In the genomic region with DNA sequence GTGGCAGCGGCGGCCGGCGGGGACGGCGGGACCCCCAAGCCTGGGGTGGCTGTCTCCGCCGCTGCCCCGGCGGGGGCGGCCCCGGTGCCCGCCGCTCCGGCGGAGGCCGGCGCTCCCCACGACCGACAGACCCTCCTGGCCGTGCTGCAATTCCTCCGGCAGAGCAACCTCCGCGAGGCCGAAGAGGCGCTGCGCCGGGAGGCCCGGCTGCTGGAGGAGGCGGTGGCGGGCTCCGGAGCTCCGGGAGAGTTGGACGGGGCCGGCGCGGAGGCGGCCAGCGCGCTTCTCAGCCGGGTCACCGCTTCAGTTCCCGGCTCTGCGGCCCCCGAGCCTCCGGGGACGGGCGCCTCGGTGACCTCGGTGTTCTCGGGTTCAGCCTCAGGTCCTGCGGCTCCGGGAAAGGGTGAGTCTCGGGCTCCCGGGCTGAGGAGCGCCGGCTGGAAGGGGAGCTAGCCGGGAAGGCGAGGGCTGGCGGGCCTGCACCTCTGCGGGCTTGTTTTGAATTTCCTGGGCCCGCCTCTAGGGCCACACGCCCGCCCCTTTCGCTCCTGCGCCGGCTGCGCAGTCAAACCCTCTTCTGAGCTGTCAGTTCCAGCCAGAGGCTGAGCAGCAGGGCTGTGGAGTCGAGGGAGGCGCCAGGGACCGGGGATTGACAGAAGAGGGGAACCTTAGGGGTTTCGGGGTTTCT, we compare ENCODE assay signal across 8 mouse cellular contexts. TPM values are rescaled to one million over a fixed set of nuclear protein-coding genes. Genes with fewer than 3 reads are reported as not detected.
A peak's percentile ranks its signal among the peaks of the same experiment; 100 is the strongest.
DNase-seq lines count a peak whose midpoint lies in the region; ATAC-seq and TF ChIP-seq lines count a peak whose summit lies in the region.

No protein-coding gene starts in this region.

- peak overlapping the region; percentile 94 for H3K9ac ChIP-seq in embryonic facial prominence, embryonic 13.5 days
- H3K9ac ChIP-seq in heart, adult 2 months (ENCODE audit: low read depth, low read length) = peak overlapping the region; percentile 98
- peak overlapping the region; percentile 97 for H3K9ac ChIP-seq in limb, embryonic 13.5 days
- peak overlapping the region; percentile 90 for H3K9ac ChIP-seq in midbrain, embryonic 15.5 days

- H3K27ac ChIP-seq in embryonic facial prominence, embryonic 13.5 days = peak overlapping the region; percentile 90
- peak overlapping the region; percentile 87 for H3K27ac ChIP-seq in heart, adult 2 months
- H3K27ac ChIP-seq in limb, embryonic 13.5 days = peak overlapping the region; percentile 88
- H3K27ac ChIP-seq in midbrain, embryonic 15.5 days = peak overlapping the region; percentile 89
- H3K27ac ChIP-seq in spleen, adult 2 months (ENCODE audit: insufficient read depth, low read length) = peak overlapping the region; percentile 94

- peak; percentile 84 for ATAC-seq in embryonic facial prominence, embryonic 13.5 days (ENCODE audit: insufficient number of reproducible peaks, insufficient read depth, low FRiP score, low TSS enrichment, low read depth)
- ATAC-seq in limb, embryonic 13.5 days (ENCODE audit: low FRiP score, low read depth) = peak; percentile 90
- ATAC-seq in midbrain, embryonic 15.5 days (replicated peaks) = peak; percentile 91

- no peaks in the 10 kb centered on the region for H3K79me2 ChIP-seq in heart, adult 2 months (replicated peaks; ENCODE audit: control insufficient read depth, insufficient read depth, low read length)

- intact Hi-C loops in heart, adult 2 months (cut with DNase I) = loop anchor here (1.0 kb wide), 1 partner anchor 22 kb away; the partner anchor contains the start of genes Pdcd11 and Usmg5

- peak; percentile 38; the same call in 1 of the 2 replicates for TF ChIP-seq POLR2A in heart, adult 2 months (IDR thresholded peaks at IDR 0.05; ENCODE audit: insufficient read depth, low read depth, low read length)
- peak; percentile 15 for TF ChIP-seq POLR2A in spleen, adult 2 months (IDR thresholded peaks at IDR 0.05; ENCODE audit: low read depth, low read length)

- DNase-seq in 3T3-L1 (ENCODE audit: low read depth, low spot score) = peak; percentile 89
- peak; percentile 55 to 74 for DNase-seq in adrenal gland, postnatal 4 days (ENCODE audit: low spot score in 2 of 2)
- peak; percentile 88 to 90 for DNase-seq in heart, adult 2 months
- peak; percentile 85 to 88 for DNase-seq in kidney, adult 8-10 months
- DNase-seq in spleen, adult 2 months (ENCODE audit: low read depth in 1 of 2, low spot score in 2 of 2) = peak; percentile 61 to 82

- peak overlapping the region; percentile 72 for H3K4me2 ChIP-seq in embryonic facial prominence, embryonic 13.5 days
- peak overlapping the region; percentile 80 for H3K4me2 ChIP-seq in limb, embryonic 13.5 days (replicated peaks)
- peak overlapping the region; percentile 75 for H3K4me2 ChIP-seq in midbrain, embryonic 15.5 days

- H3K4me1 ChIP-seq in embryonic facial prominence, embryonic 13.5 days = peaks cover 11% of the 10 kb centered on the region
- 0 out of 2 replicates have a peak, but pooled peaks cover 2% of the 10 kb centered on the region for H3K4me1 ChIP-seq in heart, adult 2 months (ENCODE audit: control insufficient read depth, insufficient read depth, low read length)
- peaks cover 11% of the 10 kb centered on the region for H3K4me1 ChIP-seq in limb, embryonic 13.5 days
- peaks cover 12% of the 10 kb centered on the region for H3K4me1 ChIP-seq in midbrain, embryonic 15.5 days
- peaks cover 3% of the 10 kb centered on the region for H3K4me1 ChIP-seq in spleen, adult 2 months (ENCODE audit: control insufficient read depth, insufficient read depth, insufficient read length)

- TF ChIP-seq EP300 in heart, adult 2 months (IDR thresholded peaks at IDR 0.05; ENCODE audit: insufficient read depth, low read depth, low read length) = 0 out of 2 replicates have a peak, but pooled peaks have one; percentile 24

- no peaks in the 10 kb centered on the region for H3K27me3 ChIP-seq in embryonic facial prominence, embryonic 13.5 days
- H3K27me3 ChIP-seq in heart, adult 2 months (ENCODE audit: control insufficient read depth, insufficient read depth, low read length) = no peaks in the 10 kb centered on the region
- H3K27me3 ChIP-seq in limb, embryonic 13.5 days = no peaks in the 10 kb centered on the region
- no peaks in the 10 kb centered on the region for H3K27me3 ChIP-seq in midbrain, embryonic 15.5 days (replicated peaks)
- no peaks in the 10 kb centered on the region for H3K27me3 ChIP-seq in spleen, adult 2 months (ENCODE audit: control insufficient read depth, insufficient read depth, low read length)

- WGBS in embryonic facial prominence, embryonic 13.5 days = under 1% methylated on average over 72 of the region's 72 CpGs
- 0% methylated on average over 64 of the region's 72 CpGs for WGBS in heart, adult 2 months
- WGBS in limb, embryonic 13.5 days = under 1% methylated on average over 64 of the region's 72 CpGs
- under 1% methylated on average over 59 of the region's 72 CpGs for WGBS in midbrain, embryonic 15.5 days
- under 1% methylated on average over 67 of the region's 72 CpGs for WGBS in spleen, adult 2 months

- peak; percentile 39 for TF ChIP-seq CTCF in heart, adult 2 months (IDR thresholded peaks at IDR 0.05)
- TF ChIP-seq CTCF in spleen, adult 2 months (IDR thresholded peaks at IDR 0.05; ENCODE audit: extremely low read depth, insufficient read depth, insufficient read length, insufficient replicate concordance) = no peak

- H3K9me3 ChIP-seq in embryonic facial prominence, embryonic 13.5 days = no peaks in the 10 kb centered on the region
- no peaks in the 10 kb centered on the region for H3K9me3 ChIP-seq in limb, embryonic 13.5 days
- no peaks in the 10 kb centered on the region for H3K9me3 ChIP-seq in midbrain, embryonic 15.5 days

- H3K4me3 ChIP-seq in embryonic facial prominence, embryonic 13.5 days = peak overlapping the region; percentile 99
- peak overlapping the region; percentile 82 for H3K4me3 ChIP-seq in heart, adult 2 months
- peak overlapping the region; percentile 100 for H3K4me3 ChIP-seq in limb, embryonic 13.5 days
- peak overlapping the region; percentile 99 for H3K4me3 ChIP-seq in midbrain, embryonic 15.5 days
- H3K4me3 ChIP-seq in spleen, adult 2 months (ENCODE audit: extremely low read depth, insufficient read depth, insufficient read length) = peak overlapping the region; percentile 98

- peaks cover 23% of the 10 kb centered on the region for H3K36me3 ChIP-seq in embryonic facial prominence, embryonic 13.5 days
- no peaks in the 10 kb centered on the region; the same call in 1 of the 2 replicates for H3K36me3 ChIP-seq in heart, adult 2 months (ENCODE audit: control insufficient read depth, insufficient read depth, low read length)
- peaks cover 23% of the 10 kb centered on the region for H3K36me3 ChIP-seq in limb, embryonic 13.5 days
- peaks cover 10% of the 10 kb centered on the region for H3K36me3 ChIP-seq in midbrain, embryonic 15.5 days (replicated peaks)
- peaks cover 8% of the 10 kb centered on the region for H3K36me3 ChIP-seq in spleen, adult 2 months (ENCODE audit: control insufficient read depth, insufficient read depth, low read length)

RNA-seq across cellular contexts. Expression of gene Taf5, which starts 0.5 kb away (rescaled TPM):
- total RNA-seq in adrenal gland, postnatal 4 days (2021) = 1 to 10 TPM; 5.1 to 5.6 TPM
- 5.8 and 7.3 TPM in 2 replicates for polyA plus RNA-seq in embryonic facial prominence, embryonic 13.5 days (2015; fragmentation: Nextera tagmentation; extraction: Ambion mirVana)
- total RNA-seq in heart, adult 2 months (2021) = 1 to 10 TPM; 2.7 to 2.9 TPM
- 1.5 and 2.2 TPM in 2 replicates for polyA plus RNA-seq in heart, adult 2 months (2012; rRNA removed)
- 5.7 and 5.8 TPM in 2 replicates for polyA plus RNA-seq in limb, embryonic 13.5 days (2015; fragmentation: Nextera tagmentation; extraction: Ambion mirVana)
- polyA plus RNA-seq in midbrain, embryonic 15.5 days (2015; fragmentation: Nextera tagmentation; extraction: Ambion mirVana) = 6.4 and 6.6 TPM in 2 replicates
- polyA plus RNA-seq in spleen, adult 2 months (2012; rRNA removed) = 2.4 and 3.1 TPM in 2 replicates

RNA-seq across cellular contexts. Expression of gene Pcgf6, which starts 17.4 kb away (rescaled TPM):
- 10 to 100 TPM; 13.9 to 16.8 TPM for total RNA-seq in adrenal gland, postnatal 4 days (2021)
- 24.3 and 24.4 TPM in 2 replicates for polyA plus RNA-seq in embryonic facial prominence, embryonic 13.5 days (2015; fragmentation: Nextera tagmentation; extraction: Ambion mirVana)
- 1 to 10 TPM; 2.7 to 3.2 TPM for total RNA-seq in heart, adult 2 months (2021)
- 2.5 and 3.5 TPM in 2 replicates for polyA plus RNA-seq in heart, adult 2 months (2012; rRNA removed)
- polyA plus RNA-seq in limb, embryonic 13.5 days (2015; fragmentation: Nextera tagmentation; extraction: Ambion mirVana) = 23.3 and 25.0 TPM in 2 replicates
- polyA plus RNA-seq in midbrain, embryonic 15.5 days (2015; fragmentation: Nextera tagmentation; extraction: Ambion mirVana) = 30.9 and 33.5 TPM in 2 replicates
- polyA plus RNA-seq in spleen, adult 2 months (2012; rRNA removed) = 4.8 and 8.8 TPM in 2 replicates

RNA-seq across cellular contexts. Expression of gene Usmg5, which starts 22.4 kb away (rescaled TPM):
- total RNA-seq in adrenal gland, postnatal 4 days (2021) = 100 to 1,000 TPM; 584 to 643 TPM
- polyA plus RNA-seq in embryonic facial prominence, embryonic 13.5 days (2015; fragmentation: Nextera tagmentation; extraction: Ambion mirVana) = 1,297 and 1,426 TPM in 2 replicates
- 1,000 to 10,000 TPM; 2,026 to 2,490 TPM for total RNA-seq in heart, adult 2 months (2021)
- polyA plus RNA-seq in heart, adult 2 months (2012; rRNA removed) = 762 and 1,154 TPM in 2 replicates
- 1,251 and 1,259 TPM in 2 replicates for polyA plus RNA-seq in limb, embryonic 13.5 days (2015; fragmentation: Nextera tagmentation; extraction: Ambion mirVana)
- polyA plus RNA-seq in midbrain, embryonic 15.5 days (2015; fragmentation: Nextera tagmentation; extraction: Ambion mirVana) = 1,240 and 1,355 TPM in 2 replicates
- 11.9 and 13.9 TPM in 2 replicates for polyA plus RNA-seq in spleen, adult 2 months (2012; rRNA removed)

RNA-seq across cellular contexts. Expression of gene Pdcd11, which starts 22.5 kb away (rescaled TPM):
- 10 to 100 TPM; 25.1 to 28.2 TPM for total RNA-seq in adrenal gland, postnatal 4 days (2021)
- polyA plus RNA-seq in embryonic facial prominence, embryonic 13.5 days (2015; fragmentation: Nextera tagmentation; extraction: Ambion mirVana) = 11.5 TPM in 2 replicates
- total RNA-seq in heart, adult 2 months (2021) = 10 to 100 TPM; 11.8 to 12.4 TPM
- 5.5 and 7.7 TPM in 2 replicates for polyA plus RNA-seq in heart, adult 2 months (2012; rRNA removed)
- polyA plus RNA-seq in limb, embryonic 13.5 days (2015; fragmentation: Nextera tagmentation; extraction: Ambion mirVana) = 9.9 and 10.8 TPM in 2 replicates
- polyA plus RNA-seq in midbrain, embryonic 15.5 days (2015; fragmentation: Nextera tagmentation; extraction: Ambion mirVana) = 6.6 and 6.8 TPM in 2 replicates
- 9.6 and 9.7 TPM in 2 replicates for polyA plus RNA-seq in spleen, adult 2 months (2012; rRNA removed)

RNA-seq across cellular contexts. Expression of gene Nt5c2, which starts 53.1 kb away (rescaled TPM):
- total RNA-seq in adrenal gland, postnatal 4 days (2021) = 100 to 1,000 TPM; 106 to 107 TPM
- 69.1 and 77.3 TPM in 2 replicates for polyA plus RNA-seq in embryonic facial prominence, embryonic 13.5 days (2015; fragmentation: Nextera tagmentation; extraction: Ambion mirVana)
- total RNA-seq in heart, adult 2 months (2021) = 10 to 100 TPM; 58.2 to 63.9 TPM
- polyA plus RNA-seq in heart, adult 2 months (2012; rRNA removed) = 16.7 and 24.5 TPM in 2 replicates
- 86.8 and 95.2 TPM in 2 replicates for polyA plus RNA-seq in limb, embryonic 13.5 days (2015; fragmentation: Nextera tagmentation; extraction: Ambion mirVana)
- 87.7 and 90.5 TPM in 2 replicates for polyA plus RNA-seq in midbrain, embryonic 15.5 days (2015; fragmentation: Nextera tagmentation; extraction: Ambion mirVana)
- polyA plus RNA-seq in spleen, adult 2 months (2012; rRNA removed) = 10.2 and 11.1 TPM in 2 replicates

Comparison
In these comparisons a context has a peak if more than half of its experiments do, and no peak if none do; other contexts are left out.
1. Peak in every context shown above with its lines: DNase-seq, ATAC-seq, H3K4me3 ChIP-seq and H3K27ac ChIP-seq.
2. RNA of gene Usmg5, which starts 22.4 kb away (polyA plus RNA-seq): 1,297 to 1,426 TPM in embryonic facial prominence, embryonic 13.5 days, 1,240 to 1,355 TPM in midbrain, embryonic 15.5 days, 1,251 to 1,259 TPM in limb, embryonic 13.5 days and 762 to 1,154 TPM in heart, adult 2 months; 11.9 to 13.9 TPM in spleen, adult 2 months; every median in the first group is over 10 times any median in the second.